Mouse (Mus musculus) hindlimb bud, embryonic 11.5 days (tissue): ENCODE measurements around the gene Gvin1.
"Not testable (repeated sequence)": the region's sequence is repeated elsewhere in the genome, so short reads cannot be mapped to it uniquely, and the experiment has no call there.

Experiments used
- DNase-seq: peaks from one replicate; pipeline ENCODE4 v3.0.0-alpha.2; 2012; ENCODE audit warnings: low read depth, low spot score; ENCODE audit errors: extremely low spot score

Gene Gvin1

DNA sequence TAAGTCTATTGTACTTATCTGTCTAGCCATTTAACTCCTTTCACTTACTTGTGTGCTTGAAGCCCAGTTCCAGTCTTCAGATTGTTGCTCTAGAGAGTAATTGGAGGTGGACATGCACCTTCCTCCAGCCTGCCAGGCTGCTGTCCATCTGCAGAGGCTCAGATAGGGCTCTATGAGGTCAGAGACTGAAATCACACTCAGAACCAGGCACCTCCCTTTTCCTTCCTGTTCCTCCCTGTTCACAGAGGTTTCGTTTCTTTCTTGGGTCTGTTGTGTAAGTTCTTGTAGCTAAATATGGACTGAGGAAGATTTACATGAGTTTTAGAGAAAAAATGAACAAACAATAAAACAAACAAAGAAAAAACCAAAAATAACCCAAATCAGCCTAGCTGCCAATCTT is at the start of gene Gvin1:
Gene Gvin1 (minus strand): TSS at position 150 of the 400 bp plus-strand sequence.
- DNase-seq = not testable (repeated sequence)

DNA sequence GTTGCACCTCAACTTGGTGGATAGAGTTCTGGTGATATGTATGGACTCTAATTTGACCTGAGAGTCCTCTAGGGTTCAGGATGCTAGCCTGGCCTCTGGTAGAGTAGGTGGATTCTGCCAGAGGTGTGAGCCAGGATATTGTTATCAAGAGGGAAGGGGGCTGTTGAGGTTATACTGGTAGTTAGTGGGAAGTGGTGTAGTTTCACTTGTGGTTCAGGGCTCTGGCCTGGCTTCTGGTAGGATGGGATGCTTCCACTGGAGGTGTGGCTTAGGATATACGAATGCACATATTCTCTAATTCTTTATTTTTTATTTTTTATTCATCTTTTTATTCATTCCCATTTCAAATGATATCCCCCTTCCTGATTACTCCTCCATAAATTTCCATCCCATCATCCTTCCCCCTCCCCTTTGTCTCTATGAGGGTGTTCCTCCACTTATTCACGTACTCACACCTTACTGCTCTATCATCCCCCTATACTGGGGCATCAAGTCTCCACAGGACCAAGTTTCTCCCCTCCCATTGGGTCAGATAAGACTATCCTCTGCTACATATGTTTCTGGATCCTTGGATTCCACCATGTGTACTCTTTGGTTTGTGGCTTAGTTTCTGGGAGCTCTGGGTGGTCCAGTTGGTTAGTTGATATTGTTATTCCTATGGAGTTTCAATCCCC is 36.9 kb upstream of the Gvin1 start:
- DNase-seq = no peak

DNA sequence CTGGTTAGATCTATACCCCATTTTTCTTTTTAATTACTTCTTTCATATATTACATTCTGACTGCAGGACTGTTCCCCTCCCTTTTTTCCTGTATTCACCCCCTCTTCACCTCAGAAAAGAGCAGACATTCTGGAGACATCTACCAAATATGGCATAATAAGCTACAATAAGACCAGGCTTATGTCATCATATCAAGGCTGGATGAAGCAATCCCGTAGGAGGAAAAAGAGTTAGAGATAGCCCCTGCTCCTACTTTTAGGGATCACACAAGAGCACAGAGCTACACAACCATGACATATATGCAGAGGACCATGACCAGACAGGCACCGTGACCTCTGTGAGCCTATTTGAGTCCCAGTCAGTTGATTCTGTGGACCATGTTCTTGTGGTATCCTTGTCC is 33.8 kb upstream of the Gvin1 start:
- no peak for DNase-seq

DNA sequence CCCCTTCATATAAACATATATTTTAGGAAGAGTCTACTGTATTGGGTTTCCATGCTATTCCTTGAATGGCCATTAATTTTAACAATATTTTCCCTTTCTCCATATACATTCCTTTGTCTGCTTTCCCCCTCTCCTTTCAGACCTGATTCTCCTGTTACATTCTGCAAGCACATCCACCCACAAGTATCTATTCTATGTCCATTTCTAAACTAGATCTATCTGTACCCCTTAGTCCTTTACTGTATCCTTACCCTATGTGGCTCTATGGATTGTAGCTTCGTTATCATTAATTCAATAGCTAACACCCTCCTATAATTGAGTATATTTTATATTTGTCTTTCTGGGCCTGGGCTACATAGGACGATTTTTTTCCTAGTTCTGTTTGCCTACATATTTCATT is 33.1 kb upstream of the Gvin1 start:
- DNase-seq = no peak

DNA sequence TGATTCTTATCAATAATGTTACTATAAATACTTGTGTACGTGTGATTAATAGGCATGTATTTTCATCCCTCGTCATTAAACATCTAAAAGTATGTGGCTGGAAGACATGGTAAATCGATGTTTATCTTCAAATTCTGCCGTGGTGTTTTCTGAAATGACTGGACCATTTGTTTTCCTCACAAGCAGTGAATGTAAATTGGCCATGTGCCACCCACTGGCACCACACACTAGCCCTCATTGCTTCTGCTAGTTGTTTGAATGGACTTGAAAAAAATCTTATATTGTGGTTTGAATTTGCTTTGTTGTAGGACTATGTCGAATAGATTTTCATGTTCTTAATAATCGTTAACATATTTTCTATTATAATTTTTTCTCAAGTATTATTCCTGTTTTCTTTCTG is 30.5 kb upstream of the Gvin1 start:
- DNase-seq = no peak

DNA sequence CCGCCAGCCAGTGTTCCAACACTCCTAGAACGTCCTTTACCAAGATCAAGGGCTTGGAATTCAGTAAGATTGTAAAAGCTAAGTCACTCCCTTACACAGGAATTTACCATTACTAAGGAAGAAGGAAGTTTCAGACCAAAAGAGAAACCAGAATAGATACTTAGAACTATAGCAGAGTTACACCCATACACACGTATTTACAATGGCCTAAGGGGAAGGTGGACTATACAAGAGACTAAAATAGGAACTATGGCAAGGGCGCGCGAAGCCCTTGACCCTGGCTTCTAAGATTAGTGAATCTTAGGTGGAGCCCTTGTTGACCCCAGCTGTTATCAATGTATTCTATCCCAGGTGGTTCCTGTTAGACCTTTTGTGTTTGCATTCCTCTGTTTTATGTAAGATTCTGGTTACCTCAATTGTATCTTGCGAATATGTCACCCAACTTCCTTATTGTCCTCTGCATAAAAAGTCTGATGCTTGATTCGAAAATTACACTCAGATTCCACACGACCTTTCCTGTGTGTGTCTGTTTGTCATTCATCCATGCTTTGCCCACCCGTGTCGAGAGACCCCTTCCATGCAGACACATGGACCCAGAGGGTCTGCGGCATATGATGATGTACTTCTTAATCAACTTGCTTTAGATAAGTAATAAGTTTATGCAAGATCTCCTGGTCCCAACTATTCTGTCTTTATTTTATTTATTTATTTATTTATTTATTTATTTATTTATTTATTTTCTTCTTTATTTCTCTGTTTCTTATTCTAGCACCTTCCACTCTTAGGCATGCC is 25.6 kb upstream of the Gvin1 start:
- DNase-seq = not testable (repeated sequence)

DNA sequence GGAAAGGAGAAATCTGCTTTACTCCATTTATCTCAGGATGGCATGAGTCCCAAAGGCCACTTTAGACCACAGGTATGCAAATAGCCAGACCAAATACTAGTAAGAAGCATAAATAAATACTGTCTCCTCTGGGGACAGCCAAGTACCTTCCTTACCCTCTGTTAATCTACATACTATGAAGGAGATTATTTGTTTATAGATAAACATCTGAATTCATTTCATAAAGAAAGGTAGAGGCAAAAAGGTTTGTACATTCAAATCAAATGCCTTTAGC is 22.0 kb upstream of the Gvin1 start:
- no peak for DNase-seq

DNA sequence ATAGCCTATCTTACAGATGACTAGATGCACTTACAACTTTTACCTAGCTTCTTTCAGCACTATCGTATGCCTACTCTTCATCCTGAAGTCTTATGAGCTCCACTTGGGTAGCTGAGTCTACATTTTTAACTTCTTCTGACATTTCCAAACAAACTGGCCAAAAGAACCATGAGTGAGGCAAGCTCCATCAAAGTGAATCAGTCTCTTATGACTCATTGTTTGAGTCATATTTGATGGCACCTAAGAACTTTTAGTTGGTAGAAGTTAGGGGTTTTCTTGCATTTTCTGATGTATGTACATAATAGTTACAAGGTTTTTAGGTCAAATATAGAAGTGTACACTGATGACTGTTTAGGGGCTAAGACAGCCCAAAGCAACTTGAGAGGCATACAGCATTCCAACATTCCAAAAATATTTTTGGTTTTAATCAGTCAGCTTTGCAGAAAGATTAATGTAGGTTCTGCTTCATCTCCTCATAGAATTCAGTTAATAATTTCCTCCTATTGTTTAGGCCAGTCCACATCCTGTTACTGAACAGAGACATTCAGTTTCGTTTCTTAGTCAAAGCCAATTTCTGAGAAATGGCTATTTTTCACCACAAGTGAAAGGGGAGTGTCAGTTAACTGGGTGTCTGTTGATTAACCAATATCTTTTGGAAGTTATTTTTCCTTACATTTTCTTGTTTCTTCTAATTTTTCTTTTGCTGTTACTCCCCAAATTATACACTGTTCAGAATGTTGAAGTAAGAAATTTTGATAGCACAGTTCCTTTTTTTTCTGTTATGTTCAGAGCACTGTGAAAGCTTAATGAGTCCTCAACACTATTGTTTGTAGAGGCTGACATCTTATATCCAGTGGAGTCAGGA is 21.4 kb upstream of the Gvin1 start:
- DNase-seq = no peak

DNA sequence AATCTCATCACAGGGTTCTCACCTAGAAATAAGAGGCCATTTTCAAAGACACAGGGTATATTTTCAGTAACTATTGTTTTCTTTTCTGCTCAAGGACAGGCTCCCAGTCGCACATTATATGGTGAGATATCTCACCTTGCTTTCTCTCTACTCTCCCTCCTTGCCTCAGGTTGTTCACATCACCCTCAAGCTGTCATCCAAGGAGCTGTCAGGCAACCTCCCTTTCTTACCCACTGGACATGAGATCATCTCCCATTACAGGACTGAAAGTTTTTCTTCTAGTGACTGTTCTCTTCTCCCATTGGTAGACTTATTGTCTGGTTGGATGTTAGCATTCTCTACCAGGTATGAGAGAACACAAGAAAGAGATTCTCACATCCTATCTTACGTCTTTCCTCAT is 20.5 kb upstream of the Gvin1 start:
- DNase-seq = no peak

DNA sequence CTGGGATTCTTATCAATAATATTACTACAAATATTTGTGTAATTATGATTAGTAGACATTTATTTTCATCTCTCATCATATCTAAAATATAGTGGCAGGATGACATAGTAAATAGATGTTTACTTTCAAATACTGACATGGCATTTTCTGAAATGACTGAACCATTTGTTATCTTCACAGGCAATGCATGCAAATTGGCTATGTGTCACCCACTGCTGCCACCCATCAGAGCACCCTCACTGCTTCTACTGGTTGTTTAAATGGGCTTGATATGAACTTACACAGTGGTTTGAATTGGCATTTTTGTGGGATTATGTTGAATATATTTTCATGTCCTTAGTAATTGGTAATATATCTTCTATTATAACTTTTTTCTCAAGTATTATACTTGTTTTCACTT is 784 bp upstream of the Gvin1 start:
- not testable (repeated sequence) for DNase-seq

DNA sequence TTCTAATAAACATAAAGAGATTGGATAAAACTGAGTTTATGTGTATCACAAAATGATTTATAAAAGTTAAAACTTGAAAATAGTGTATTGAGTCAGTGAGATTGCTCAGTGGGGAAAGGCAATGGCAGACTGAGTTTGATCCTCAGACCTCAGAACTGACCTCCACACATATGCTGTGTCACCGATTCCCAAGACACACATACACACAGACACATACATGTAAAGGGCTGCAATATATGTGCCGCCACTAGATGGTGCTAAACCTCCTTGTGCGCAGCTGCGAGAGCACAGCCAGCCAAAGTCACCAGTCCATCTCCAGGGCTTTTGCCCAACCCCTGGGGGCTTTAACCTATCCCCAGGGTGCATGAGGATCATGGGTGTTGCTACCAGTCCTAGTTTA is 1.4 kb downstream of the Gvin1 start:
- not testable (repeated sequence) for DNase-seq

DNA sequence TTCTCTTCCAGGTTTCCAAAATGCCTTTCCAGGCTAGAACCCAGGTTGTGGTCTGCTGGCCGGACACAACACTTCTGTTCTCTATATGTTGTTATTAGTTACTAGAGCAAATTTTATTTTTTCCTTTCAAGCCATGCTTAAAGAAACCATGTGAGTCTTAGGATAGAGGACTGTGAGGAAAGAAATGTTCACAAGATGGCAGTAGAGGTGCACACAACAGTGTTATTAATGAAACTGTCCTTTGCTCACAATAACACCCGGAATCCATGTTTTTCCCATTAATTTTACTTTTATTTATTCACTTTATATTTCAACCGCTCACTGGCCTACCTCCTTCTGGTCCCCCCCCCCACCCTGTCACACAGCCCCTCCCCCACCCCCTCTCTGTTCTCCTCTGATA is 8.5 kb downstream of the Gvin1 start:
- not testable (repeated sequence) for DNase-seq

DNA sequence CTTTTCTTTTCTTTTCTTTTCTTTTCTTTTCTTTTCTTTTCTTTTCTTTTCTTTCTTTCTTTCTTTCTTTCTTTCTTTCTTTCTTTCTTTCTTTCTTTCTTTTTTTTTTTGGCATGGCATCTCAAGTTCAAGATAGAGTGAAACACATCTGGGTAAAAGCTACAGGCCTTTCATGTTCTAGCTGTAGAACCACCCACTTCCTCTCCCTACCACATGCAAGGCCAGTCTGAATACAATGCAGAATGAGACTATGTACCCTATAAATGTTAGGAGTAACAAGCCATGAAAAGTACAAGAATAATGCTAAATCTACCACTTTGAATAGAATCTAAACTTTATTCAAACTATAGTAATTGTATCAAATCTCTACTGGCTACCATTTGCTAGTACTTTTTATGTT is 38.1 kb downstream of the Gvin1 start:
- DNase-seq = not testable (repeated sequence)

DNA sequence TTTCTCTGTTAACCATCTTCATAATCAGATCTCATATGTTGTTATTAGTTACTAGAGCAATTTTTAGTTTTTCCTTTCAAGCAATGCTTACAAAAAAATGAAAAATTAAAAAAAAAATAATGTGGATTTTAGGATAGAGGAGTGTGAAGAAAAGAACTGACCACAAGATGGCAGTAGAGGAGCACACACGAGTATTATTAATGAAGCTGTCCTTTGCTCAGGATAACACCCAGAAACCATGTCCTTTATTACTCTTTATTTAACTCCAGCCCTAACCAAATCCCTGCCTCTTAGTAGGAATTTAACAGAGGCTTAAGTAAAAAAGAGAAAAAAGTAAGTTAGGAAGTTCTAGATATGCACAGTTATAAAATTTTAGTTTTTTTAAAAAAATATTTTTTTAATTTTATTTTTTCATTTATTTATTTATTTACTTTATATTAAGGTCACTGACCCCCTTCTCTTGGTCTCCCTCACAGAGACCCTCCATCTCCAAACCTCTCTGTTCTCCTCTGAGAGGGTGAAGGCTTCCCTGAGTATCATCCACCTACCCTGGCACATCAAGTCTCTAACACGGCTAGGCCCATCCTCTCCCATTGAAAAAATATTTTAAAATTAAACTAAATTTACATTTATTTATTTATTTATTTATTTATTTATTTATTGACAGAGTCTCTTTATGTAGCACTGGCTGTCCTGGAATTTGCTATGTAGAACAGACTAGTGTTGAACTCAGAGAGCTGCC is 69.9 kb downstream of the Gvin1 start:
- not testable (repeated sequence) for DNase-seq

DNA sequence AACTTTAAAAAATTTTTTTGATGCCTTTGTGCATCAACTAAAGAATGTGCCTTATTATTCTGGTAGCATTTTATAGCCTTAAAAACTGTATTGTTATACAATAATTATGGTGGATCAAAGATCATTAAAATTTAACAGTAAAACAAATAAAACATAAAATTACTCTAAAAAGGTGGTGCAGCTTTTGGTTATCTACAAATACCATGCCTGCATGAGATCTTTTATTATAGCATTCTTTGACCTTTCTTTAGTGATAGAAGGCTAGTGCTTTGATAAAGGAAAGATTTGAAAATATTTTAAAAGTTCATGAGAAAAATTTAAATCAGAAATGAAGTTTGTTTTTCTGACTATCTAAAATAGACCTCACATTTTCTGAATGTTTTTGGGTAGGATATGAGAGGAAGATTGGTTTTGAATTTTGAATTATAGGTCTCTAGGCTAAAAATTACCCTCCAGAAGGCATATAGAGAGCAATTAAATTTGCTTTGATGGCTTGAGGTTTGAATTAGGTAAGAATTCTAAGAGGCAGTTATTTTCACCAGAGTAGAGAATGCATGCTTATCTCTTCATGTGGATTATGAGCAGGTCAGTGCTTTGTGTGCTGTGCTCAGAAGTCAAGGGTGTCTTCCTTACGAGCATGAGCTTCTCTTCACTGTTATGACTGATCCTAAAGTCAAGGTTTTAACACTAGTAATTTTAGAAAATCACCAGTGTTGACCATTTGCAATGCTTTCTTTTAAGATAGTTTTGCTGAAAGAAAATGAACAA is 73.8 kb downstream of the Gvin1 start:
- DNase-seq = not testable (repeated sequence)

DNA sequence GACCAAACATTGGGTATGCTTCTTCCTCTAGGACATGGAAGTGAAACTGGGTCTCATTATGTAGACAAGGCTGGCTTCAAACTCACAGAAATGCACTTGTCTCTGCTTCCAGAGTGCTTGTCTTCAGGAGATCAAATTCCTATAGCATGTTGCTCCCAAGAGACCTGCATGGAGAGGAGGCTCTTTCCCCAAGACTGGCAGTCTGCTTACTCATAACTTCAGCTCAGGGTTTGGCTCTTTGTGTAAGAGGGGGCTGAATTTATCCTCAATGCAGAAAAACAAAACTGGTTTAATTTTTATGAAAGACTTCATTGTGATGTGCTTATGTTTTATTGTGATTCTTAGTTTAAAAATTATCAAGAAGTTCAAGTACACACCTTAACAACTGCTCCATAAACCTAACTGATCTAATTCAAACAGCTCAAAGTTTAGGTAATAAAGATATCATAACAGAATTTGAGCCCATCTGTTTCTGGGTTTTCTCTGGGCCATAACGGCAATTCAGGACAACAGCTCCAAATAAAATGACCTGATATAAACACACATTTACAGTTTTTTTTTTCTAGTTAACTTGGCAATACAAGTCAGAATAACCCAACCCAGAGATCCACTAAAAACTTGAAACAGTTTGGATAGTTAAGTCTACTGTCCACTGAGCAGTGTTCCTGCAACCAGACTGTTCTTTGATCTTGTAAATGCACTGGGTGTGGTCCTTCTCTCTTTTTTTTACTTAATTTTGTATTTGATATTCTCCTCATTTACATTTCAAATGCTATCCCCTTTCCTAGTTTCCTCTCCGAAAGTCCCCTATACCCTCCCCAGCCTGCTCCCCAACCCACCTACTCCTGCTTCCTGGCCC is 97.8 kb downstream of the Gvin1 start:
- DNase-seq = not testable (repeated sequence)
